Mouse (Mus musculus): Measurements from ENCODE around the gene Agbl2. TPM values are rescaled to one million over a fixed set of nuclear protein-coding genes. Genes with fewer than 3 reads are reported as not detected.

The Agbl2 gene
- polyA plus RNA-seq, 1 experiment from 2014 or later: 1.3 TPM

DNA sequence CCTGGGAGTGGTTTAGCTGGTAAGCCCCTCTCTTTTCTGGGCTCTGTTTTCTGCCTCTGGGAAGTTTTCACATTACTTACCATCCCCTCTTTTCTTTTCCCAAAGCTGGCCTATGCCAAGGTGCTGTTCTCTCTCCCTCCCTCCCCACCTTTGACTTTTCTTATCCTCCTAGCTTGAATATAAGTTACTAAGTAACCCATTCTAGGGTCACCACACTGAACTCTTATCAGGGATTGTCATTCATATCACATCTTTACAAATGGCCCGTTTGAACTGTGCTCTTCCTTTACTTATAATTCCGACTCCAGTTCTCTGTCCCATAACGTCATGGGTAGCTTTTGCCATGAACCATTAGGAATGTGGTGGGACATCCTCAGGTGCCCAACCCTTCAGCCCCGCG lies 62.7 kb downstream of the Agbl2 start:
- DNase-seq (ENCODE audit: low spot score) (no peak), ATAC-seq (ENCODE audit: low FRiP score) (no peak)
- Histone ChIP-seq H3K27ac (ENCODE audit: low read depth, low read length) (no peak overlapping the region), H3K4me3 (ENCODE audit: low read depth, low read length) (no peak overlapping the region), H3K4me2 (replicated peaks; ENCODE audit: low read depth, low read length) (no peak overlapping the region), H3K9ac (ENCODE audit: low read depth, low read length) (no peak overlapping the region), H3K4me1 (replicated peaks; ENCODE audit: control insufficient read depth, insufficient read depth, low read length) (no peaks in the 10 kb centered on the region; the same call in 1 of the 2 replicates), H3K9me3 (ENCODE audit: control insufficient read depth, low read length) (no peaks in the 10 kb centered on the region), H3K27me3 (ENCODE audit: control insufficient read depth, insufficient read depth, low read length) (no peaks in the 10 kb centered on the region), H3K36me3 (ENCODE audit: control insufficient read depth, insufficient read depth, low read length) (peaks cover 1% of the 10 kb centered on the region; the same call in 1 of the 2 replicates)
- WGBS: 77% methylated on average over 5 of the region's 5 CpGs

DNA sequence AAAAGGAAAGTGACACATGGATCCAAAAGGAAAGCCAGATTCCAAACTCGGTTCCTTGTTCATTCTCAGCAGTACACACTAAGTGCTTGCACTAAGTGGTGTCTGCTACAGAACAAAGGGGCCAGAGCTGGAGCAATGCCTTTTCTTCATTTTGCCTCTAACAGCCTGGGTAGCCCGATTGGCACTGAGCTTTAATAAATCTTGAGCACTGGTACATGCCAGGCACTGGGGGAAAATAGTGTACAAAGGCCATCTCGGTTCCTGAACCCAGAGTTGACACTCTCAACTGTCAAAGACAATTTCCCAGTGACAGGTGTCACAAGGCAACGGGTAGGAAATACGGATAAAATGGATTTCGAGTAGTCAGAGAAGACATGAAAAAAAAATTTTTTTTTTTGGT lies 63.6 kb downstream of the Agbl2 start:
- peak overlapping the region; percentile 72 for H3K4me3 ChIP-seq (ENCODE audit: low read depth, low read length)
- 53% methylated on average over 6 of the region's 6 CpGs for WGBS
- ATAC-seq (ENCODE audit: low FRiP score): no peak
- H3K4me2 ChIP-seq (replicated peaks; ENCODE audit: low read depth, low read length): peak overlapping the region; percentile 46
- peak overlapping the region; percentile 53 for H3K9ac ChIP-seq (ENCODE audit: low read depth, low read length)
- H3K9me3 ChIP-seq (ENCODE audit: control insufficient read depth, low read length): no peaks in the 10 kb centered on the region
- peak overlapping the region; percentile 59; the same call in 1 of the 2 replicates for H3K27ac ChIP-seq (ENCODE audit: low read depth, low read length)
- no peak for DNase-seq (ENCODE audit: low spot score)
- no peaks in the 10 kb centered on the region for H3K27me3 ChIP-seq (ENCODE audit: control insufficient read depth, insufficient read depth, low read length)
- no peaks in the 10 kb centered on the region; the same call in 1 of the 2 replicates for H3K4me1 ChIP-seq (replicated peaks; ENCODE audit: control insufficient read depth, insufficient read depth, low read length)
- H3K36me3 ChIP-seq (ENCODE audit: control insufficient read depth, insufficient read depth, low read length): peaks cover 8% of the 10 kb centered on the region

DNA sequence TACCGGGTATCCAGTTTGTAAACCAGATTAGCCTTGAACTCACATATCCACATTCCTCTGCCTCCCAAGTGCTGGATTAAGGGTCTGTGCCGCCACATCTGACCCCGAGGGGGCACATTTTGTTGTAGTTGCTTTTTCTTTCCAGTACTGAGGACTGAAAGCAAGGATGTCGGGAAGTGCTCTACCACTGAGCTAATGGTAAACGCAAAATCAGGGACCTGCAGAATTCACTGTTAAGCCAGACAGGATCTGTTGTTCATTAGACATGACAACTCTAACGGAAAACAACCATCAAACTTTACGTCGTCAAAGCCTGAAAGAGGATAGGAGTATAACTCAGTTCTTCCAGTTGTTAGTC lies 64.0 kb downstream of the Agbl2 start:
- Histone ChIP-seq H3K9ac (ENCODE audit: low read depth, low read length) (peak overlapping the region; percentile 53), H3K4me3 (ENCODE audit: low read depth, low read length) (peak overlapping the region; percentile 72), H3K4me1 (replicated peaks; ENCODE audit: control insufficient read depth, insufficient read depth, low read length) (no peaks in the 10 kb centered on the region; the same call in 1 of the 2 replicates), H3K36me3 (ENCODE audit: control insufficient read depth, insufficient read depth, low read length) (peaks cover 10% of the 10 kb centered on the region), H3K27me3 (ENCODE audit: control insufficient read depth, insufficient read depth, low read length) (no peaks in the 10 kb centered on the region), H3K4me2 (replicated peaks; ENCODE audit: low read depth, low read length) (peak overlapping the region; percentile 46), H3K27ac (ENCODE audit: low read depth, low read length) (peak overlapping the region; percentile 59; the same call in 1 of the 2 replicates), H3K9me3 (ENCODE audit: control insufficient read depth, low read length) (no peaks in the 10 kb centered on the region)
- DNase-seq (ENCODE audit: low spot score) (no peak), ATAC-seq (ENCODE audit: low FRiP score) (peak; percentile 64; the same call in 1 of the 2 replicates)
- 3% methylated on average over 8 of the region's 8 CpGs for WGBS

DNA sequence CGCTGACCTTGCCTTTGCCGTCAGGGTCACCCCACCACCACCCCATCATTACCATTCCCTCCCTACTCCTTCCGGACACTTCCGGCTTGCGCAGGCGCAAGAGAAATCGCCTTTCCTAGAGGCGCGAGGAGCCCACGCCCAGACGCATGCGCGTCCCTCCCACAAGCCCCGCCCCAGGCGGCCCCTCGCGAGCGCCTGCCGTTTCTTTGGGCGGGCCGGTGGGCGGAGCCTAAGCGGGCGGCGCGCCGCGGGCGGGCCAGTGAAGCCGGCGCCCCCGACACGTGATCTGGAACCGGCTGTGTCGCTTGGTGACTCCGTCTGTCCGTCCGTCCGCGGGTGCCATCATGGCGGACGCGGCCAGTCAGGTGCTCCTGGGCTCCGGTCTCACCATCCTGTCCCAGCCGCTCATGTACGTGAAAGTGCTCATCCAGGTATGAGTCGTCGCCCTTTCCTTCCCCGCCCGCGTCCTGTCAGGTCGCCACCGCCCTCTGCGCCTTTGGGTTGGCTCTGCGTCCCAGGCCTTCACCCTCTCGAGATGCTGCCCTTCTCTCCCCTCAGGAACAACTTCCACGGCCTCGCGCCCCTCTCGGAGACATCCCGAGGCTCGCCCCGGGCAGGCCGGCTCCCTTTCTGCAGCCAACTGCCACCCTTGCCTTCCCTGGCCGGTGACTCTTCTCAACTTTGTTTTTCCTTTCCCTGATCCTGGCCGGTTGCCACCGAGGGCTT lies 64.6 kb downstream of the Agbl2 start, which contains the start of gene Mtch2:
TSS of gene Mtch2 (plus strand) at position 201 of the 726 bp plus-strand sequence.
- WGBS: under 1% methylated on average over 57 of the region's 67 CpGs
- H3K4me2 ChIP-seq (replicated peaks; ENCODE audit: low read depth, low read length): peak within 1 kb of the TSS; percentile 58
- peak; percentile 98 for ATAC-seq (ENCODE audit: low FRiP score)

DNA sequence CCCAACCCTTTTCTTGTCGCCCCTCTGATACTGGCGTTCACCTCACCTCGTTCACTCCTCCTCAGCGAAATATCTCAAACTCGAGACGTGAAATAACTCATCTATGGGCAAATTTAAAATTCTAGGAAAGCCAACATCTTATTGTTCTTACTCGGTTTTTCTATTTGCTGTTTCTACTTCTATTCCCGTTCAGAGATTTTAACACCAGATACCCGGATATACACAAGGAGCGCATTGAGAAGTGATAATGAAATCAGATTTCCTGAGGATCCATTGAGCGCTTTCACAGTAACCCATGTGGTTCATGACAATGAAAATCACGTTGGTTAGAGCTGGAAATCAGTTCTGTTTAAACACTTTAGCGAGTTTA lies 65.1 kb downstream of the Agbl2 start:
- ATAC-seq (ENCODE audit: low FRiP score): no peak
- Histone ChIP-seq H3K4me3 (ENCODE audit: low read depth, low read length) (peak overlapping the region; percentile 72), H3K9me3 (ENCODE audit: control insufficient read depth, low read length) (no peaks in the 10 kb centered on the region), H3K9ac (ENCODE audit: low read depth, low read length) (peak overlapping the region; percentile 79), H3K4me1 (replicated peaks; ENCODE audit: control insufficient read depth, insufficient read depth, low read length) (no peaks in the 10 kb centered on the region; the same call in 1 of the 2 replicates), H3K27ac (ENCODE audit: low read depth, low read length) (peak overlapping the region; percentile 58), H3K27me3 (ENCODE audit: control insufficient read depth, insufficient read depth, low read length) (no peaks in the 10 kb centered on the region), H3K36me3 (ENCODE audit: control insufficient read depth, insufficient read depth, low read length) (peaks cover 10% of the 10 kb centered on the region), H3K4me2 (replicated peaks; ENCODE audit: low read depth, low read length) (peak overlapping the region; percentile 58)
- no peak for DNase-seq (ENCODE audit: low spot score)
- WGBS: 1% methylated on average over 13 of the region's 13 CpGs

More for the DNA sequence above, 64.6 kb downstream of the Agbl2 start, which contains the start of gene Mtch2:
- Histone ChIP-seq H3K9me3 (ENCODE audit: control insufficient read depth, low read length) (no peaks in the 10 kb centered on the region), H3K4me3 (ENCODE audit: low read depth, low read length) (peak within 1 kb of the TSS; percentile 72), H3K27me3 (ENCODE audit: control insufficient read depth, insufficient read depth, low read length) (no peaks in the 10 kb centered on the region), H3K27ac (ENCODE audit: low read depth, low read length) (peak within 1 kb of the TSS; percentile 59), H3K4me1 (replicated peaks; ENCODE audit: control insufficient read depth, insufficient read depth, low read length) (no peaks in the 10 kb centered on the region; the same call in 1 of the 2 replicates), H3K36me3 (ENCODE audit: control insufficient read depth, insufficient read depth, low read length) (peaks cover 10% of the 10 kb centered on the region), H3K9ac (ENCODE audit: low read depth, low read length) (peak within 1 kb of the TSS; percentile 79)
- DNase-seq (ENCODE audit: low spot score): peak; percentile 99

DNA sequence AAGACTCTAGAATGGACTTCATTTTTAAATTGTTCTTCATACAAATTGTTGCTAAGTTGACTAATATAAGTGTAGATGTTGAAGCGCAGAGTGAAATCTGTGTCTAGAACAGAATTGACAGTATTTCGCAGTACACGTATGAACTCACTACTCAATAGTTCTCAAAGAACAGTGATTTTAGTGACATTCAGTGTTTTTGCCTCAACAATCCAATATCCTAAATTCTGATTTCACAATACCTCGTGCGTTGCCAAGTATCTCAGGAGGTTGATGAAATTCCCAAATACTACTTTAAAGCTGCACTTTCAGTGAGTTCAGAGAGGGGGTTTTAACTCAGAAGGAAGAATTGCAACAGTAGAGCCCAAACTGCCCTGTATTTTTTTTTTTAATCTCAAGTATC lies 65.8 kb downstream of the Agbl2 start:
- 95% methylated on average over 5 of the region's 5 CpGs for WGBS
- H3K9me3 ChIP-seq (ENCODE audit: control insufficient read depth, low read length): no peaks in the 10 kb centered on the region
- H3K27me3 ChIP-seq (ENCODE audit: control insufficient read depth, insufficient read depth, low read length): no peaks in the 10 kb centered on the region
- H3K27ac ChIP-seq (ENCODE audit: low read depth, low read length): no peak overlapping the region
- no peak overlapping the region; the same call in 1 of the 2 replicates for H3K9ac ChIP-seq (ENCODE audit: low read depth, low read length)
- no peak for DNase-seq (ENCODE audit: low spot score)
- H3K36me3 ChIP-seq (ENCODE audit: control insufficient read depth, insufficient read depth, low read length): peaks cover 10% of the 10 kb centered on the region
- H3K4me2 ChIP-seq (replicated peaks; ENCODE audit: low read depth, low read length): peak overlapping the region; percentile 58
- no peak for ATAC-seq (ENCODE audit: low FRiP score)
- H3K4me3 ChIP-seq (ENCODE audit: low read depth, low read length): peak overlapping the region; percentile 72
- H3K4me1 ChIP-seq (replicated peaks; ENCODE audit: control insufficient read depth, insufficient read depth, low read length): no peaks in the 10 kb centered on the region; the same call in 1 of the 2 replicates

DNA sequence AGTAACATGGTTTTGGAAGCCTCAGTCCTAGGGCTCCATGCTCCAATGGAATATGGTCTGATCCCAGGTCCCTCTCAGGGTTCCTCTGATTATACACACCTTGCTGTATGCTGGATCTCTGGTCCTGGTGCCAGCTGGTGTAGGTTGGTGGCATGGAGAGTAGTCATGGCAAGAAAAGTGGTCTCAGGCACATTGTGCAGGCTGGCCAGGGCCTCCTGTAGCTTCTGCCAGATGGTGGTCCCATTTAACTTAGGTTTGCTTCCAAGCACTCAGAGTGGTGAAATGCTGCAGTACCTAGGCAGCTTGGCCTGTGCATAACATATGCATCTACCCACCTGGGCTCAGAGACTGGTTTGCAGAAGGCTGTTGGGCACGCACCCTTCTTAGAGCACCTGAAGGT lies 67.9 kb downstream of the Agbl2 start:
- Histone ChIP-seq H3K9me3 (ENCODE audit: control insufficient read depth, low read length) (no peaks in the 10 kb centered on the region), H3K4me1 (replicated peaks; ENCODE audit: control insufficient read depth, insufficient read depth, low read length) (no peaks in the 10 kb centered on the region; the same call in 1 of the 2 replicates), H3K36me3 (ENCODE audit: control insufficient read depth, insufficient read depth, low read length) (peaks cover 10% of the 10 kb centered on the region), H3K4me3 (ENCODE audit: low read depth, low read length) (no peak overlapping the region), H3K27me3 (ENCODE audit: control insufficient read depth, insufficient read depth, low read length) (no peaks in the 10 kb centered on the region), H3K27ac (ENCODE audit: low read depth, low read length) (no peak overlapping the region), H3K9ac (ENCODE audit: low read depth, low read length) (no peak overlapping the region), H3K4me2 (replicated peaks; ENCODE audit: low read depth, low read length) (no peak overlapping the region)
- no peak for DNase-seq (ENCODE audit: low spot score)
- 100% methylated on average over 1 of the region's 1 CpGs for WGBS
- no peak for ATAC-seq (ENCODE audit: low FRiP score)

DNA sequence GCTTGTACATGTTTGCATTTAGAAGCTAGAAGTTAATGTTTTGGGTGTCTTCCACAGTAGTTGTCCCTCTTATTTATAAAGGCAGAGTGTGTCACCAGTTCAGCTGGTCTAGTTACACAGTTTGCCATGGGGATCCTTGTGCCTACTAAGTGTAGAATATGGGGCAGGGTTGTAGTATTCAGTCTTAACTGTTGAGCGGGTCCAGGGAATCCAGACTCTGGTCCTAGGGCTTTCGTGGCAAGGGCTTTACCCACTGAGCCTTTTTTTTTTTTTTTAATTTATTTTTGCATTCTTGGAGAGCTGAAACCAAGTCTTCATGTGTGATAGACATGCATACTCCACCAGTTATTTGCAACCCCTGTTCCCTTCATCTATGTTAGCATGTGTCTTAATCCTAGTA lies 79.0 kb downstream of the Agbl2 start:
- no peak overlapping the region for H3K4me3 ChIP-seq (ENCODE audit: low read depth, low read length)
- no peaks in the 10 kb centered on the region for H3K27me3 ChIP-seq (ENCODE audit: control insufficient read depth, insufficient read depth, low read length)
- H3K36me3 ChIP-seq (ENCODE audit: control insufficient read depth, insufficient read depth, low read length): peaks cover 7% of the 10 kb centered on the region
- ATAC-seq (ENCODE audit: low FRiP score) (no peak), DNase-seq (ENCODE audit: low spot score) (no peak)
- no peak overlapping the region for H3K4me2 ChIP-seq (replicated peaks; ENCODE audit: low read depth, low read length)
- H3K27ac ChIP-seq (ENCODE audit: low read depth, low read length): no peak overlapping the region
- H3K9ac ChIP-seq (ENCODE audit: low read depth, low read length): no peak overlapping the region
- no peaks in the 10 kb centered on the region for H3K9me3 ChIP-seq (ENCODE audit: control insufficient read depth, low read length)
- H3K4me1 ChIP-seq (replicated peaks; ENCODE audit: control insufficient read depth, insufficient read depth, low read length): no peaks in the 10 kb centered on the region
- WGBS: 95% methylated on average over 2 of the region's 2 CpGs

DNA sequence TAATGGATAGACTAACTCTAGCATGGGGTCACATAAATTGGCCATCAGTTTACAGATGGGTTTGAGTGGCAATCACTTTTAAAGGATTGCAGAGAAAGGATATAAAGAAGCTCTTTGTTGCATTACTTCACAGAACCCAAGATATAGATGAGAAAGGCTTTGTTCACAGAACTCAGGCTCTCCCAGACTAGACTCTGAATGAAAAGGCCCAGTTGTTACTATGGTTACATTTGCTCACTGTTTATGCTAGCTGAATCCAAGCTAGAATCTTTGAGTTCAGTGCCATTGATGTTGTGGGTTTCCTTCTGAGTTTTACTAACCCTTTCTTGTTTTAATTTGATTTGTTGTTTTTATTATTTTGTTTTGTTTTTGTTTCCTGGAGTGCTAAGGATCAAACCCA lies 81.7 kb downstream of the Agbl2 start:
- H3K9me3 ChIP-seq (ENCODE audit: control insufficient read depth, low read length): no peaks in the 10 kb centered on the region
- no peak overlapping the region for H3K4me3 ChIP-seq (ENCODE audit: low read depth, low read length)
- H3K4me1 ChIP-seq (replicated peaks; ENCODE audit: control insufficient read depth, insufficient read depth, low read length): no peaks in the 10 kb centered on the region
- ATAC-seq (ENCODE audit: low FRiP score) (peak; percentile 63; the same call in 1 of the 2 replicates), DNase-seq (ENCODE audit: low spot score) (no peak)
- H3K27ac ChIP-seq (ENCODE audit: low read depth, low read length): no peak overlapping the region
- H3K9ac ChIP-seq (ENCODE audit: low read depth, low read length): no peak overlapping the region
- no peak overlapping the region for H3K4me2 ChIP-seq (replicated peaks; ENCODE audit: low read depth, low read length)
- no peaks in the 10 kb centered on the region for H3K27me3 ChIP-seq (ENCODE audit: control insufficient read depth, insufficient read depth, low read length)
- H3K36me3 ChIP-seq (ENCODE audit: control insufficient read depth, insufficient read depth, low read length): peaks cover 7% of the 10 kb centered on the region

Data from hindbrain, embryonic 11.5 days (tissue).